Mouse (Mus musculus) midbrain, embryonic 12.5 days (tissue): ENCODE data around the gene Hyal3. TPM values are rescaled to one million over a fixed set of nuclear protein-coding genes. Genes with fewer than 3 reads are reported as not detected.

Source experiments
- ATAC-seq: fragments of 200-750 bp; cut with Nextera tagmentation; 2 replicates; pipeline ENCODE4 v1.8.0; 2017; ENCODE audit warnings: low read depth, moderate TSS enrichment, moderate library complexity; ENCODE audit not compliant: low FRiP score
- H3K27ac ChIP-seq: fragments of 300-500 bp; sonication (generic); replicated peaks from 2 replicates; pipeline ENCODE4 v1.5.1; 2016; ENCODE audit warnings: mild to moderate bottlenecking
- H3K27me3 ChIP-seq: fragments of 300-500 bp; sonication (generic); 2 replicates; pipeline ENCODE4 v1.6.1; 2016; ENCODE audit warnings: mild to moderate bottlenecking
- H3K36me3 ChIP-seq: fragments of 300-500 bp; sonication (generic); 2 replicates; pipeline ENCODE4 v1.6.1; 2016
- H3K4me1 ChIP-seq: fragments of 300-500 bp; sonication (generic); 2 replicates; pipeline ENCODE4 v1.6.1; 2016
- H3K4me2 ChIP-seq: fragments of 300-500 bp; sonication (generic); replicated peaks from 2 replicates; pipeline ENCODE4 v1.6.1; 2016; ENCODE audit warnings: mild to moderate bottlenecking, moderate library complexity
- H3K4me3 ChIP-seq: fragments of 300-500 bp; sonication (generic); 2 replicates; pipeline ENCODE4 v1.5.1; 2016; ENCODE audit warnings: mild to moderate bottlenecking
- H3K9ac ChIP-seq: fragments of 300-500 bp; sonication (generic); replicated peaks from 2 replicates; pipeline ENCODE4 v1.6.1; 2016; ENCODE audit warnings: mild to moderate bottlenecking, moderate library complexity
- H3K9me3 ChIP-seq: fragments of 300-500 bp; sonication (generic); 2 replicates; pipeline ENCODE4 v1.6.1; 2016; ENCODE audit warnings: mild to moderate bottlenecking
- WGBS: fragments of 180-500 bp; shearing (Covaris S2); methylation state at CpG from one replicate; pipeline ENCODE4 v1.1.7; 2016; 5-methylcytosine and 5-hydroxymethylcytosine counted together
- polyA plus RNA-seq: library from polyadenylated mRNA; unstranded; fragments of >200 nt; fragmentation: Nextera tagmentation; extraction: Ambion mirVana; gene quantifications from 2 replicates; pipeline ENCODE4 v1.2.1, GENCODE M21; 2016

The Hyal3 gene
- polyA plus RNA-seq, 1 experiment from 2014 or later: 1.1 TPM

GRCm38 (mm10) chr9:107612945-107613569 is 32.4 kb downstream of the Hyal3 start:
- Histone ChIP-seq H3K9me3 (no peaks in the 10 kb centered on the region), H3K36me3 (peaks cover 43% of the 10 kb centered on the region), H3K4me3 (peak overlapping the region; percentile 34; the same call in 1 of the 2 replicates), H3K27ac (peak overlapping the region; percentile 98), H3K4me2 (peak overlapping the region; percentile 63), H3K9ac (0 out of 2 replicates have a peak overlapping the region, but pooled peaks have one; percentile 72), H3K4me1 (peaks cover 49% of the 10 kb centered on the region), H3K27me3 (no peaks in the 10 kb centered on the region)
- ATAC-seq: peak; percentile 10; the same call in 1 of the 2 replicates
- 12% methylated on average over 12 of the region's 12 CpGs for WGBS

- Histone ChIP-seq H3K9ac (no peak overlapping the region), H3K36me3 (peaks cover 63% of the 10 kb centered on the region), H3K9me3 (no peaks in the 10 kb centered on the region), H3K27me3 (no peaks in the 10 kb centered on the region), H3K4me3 (no peak overlapping the region), H3K27ac (peak overlapping the region; percentile 98), H3K4me1 (peaks cover 44% of the 10 kb centered on the region), H3K4me2 (no peak overlapping the region)
- ATAC-seq: no peak
- 71% methylated on average over 4 of the region's 4 CpGs for WGBS
Observed at GRCm38 (mm10) chr9:107615035-107615434, 34.4 kb downstream of the Hyal3 start.

DNA sequence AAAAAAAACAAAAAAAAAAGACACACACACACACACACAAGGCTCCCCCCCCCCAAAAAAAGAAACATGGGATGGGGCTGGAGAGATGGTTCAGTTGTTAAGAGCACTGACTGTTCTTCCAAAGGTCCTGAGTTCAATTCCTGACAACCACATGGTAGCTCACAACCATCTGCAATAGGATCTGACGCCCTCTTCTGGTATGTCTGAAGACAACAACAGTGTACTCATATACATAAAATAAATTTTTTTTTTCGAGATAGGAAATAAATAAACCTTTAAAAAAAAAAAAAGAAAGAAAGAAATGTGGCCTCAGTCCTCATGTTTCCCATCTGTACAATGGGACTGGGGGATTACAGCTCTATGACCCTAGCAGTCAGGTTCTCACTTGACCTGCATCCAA is 36.8 kb downstream of the Hyal3 start:
- Histone ChIP-seq H3K4me2 (no peak overlapping the region), H3K4me1 (peaks cover 31% of the 10 kb centered on the region), H3K4me3 (no peak overlapping the region), H3K9me3 (no peaks in the 10 kb centered on the region), H3K9ac (no peak overlapping the region), H3K27ac (no peak overlapping the region), H3K36me3 (peaks cover 75% of the 10 kb centered on the region), H3K27me3 (no peaks in the 10 kb centered on the region)
- 92% methylated on average over 2 of the region's 2 CpGs for WGBS
- ATAC-seq: no peak

- H3K9me3 ChIP-seq: no peaks in the 10 kb centered on the region
- ATAC-seq: no peak
- H3K4me1 ChIP-seq: peaks cover 25% of the 10 kb centered on the region
- no peak overlapping the region for H3K9ac ChIP-seq
- 0 out of 2 replicates have a peak overlapping the region, but pooled peaks have one; percentile 22 for H3K27ac ChIP-seq
- H3K36me3 ChIP-seq: peaks cover 77% of the 10 kb centered on the region
- H3K4me2 ChIP-seq: no peak overlapping the region
- WGBS: 95% methylated on average over 6 of the region's 6 CpGs
- no peaks in the 10 kb centered on the region for H3K27me3 ChIP-seq
- no peak overlapping the region for H3K4me3 ChIP-seq
Observed at GRCm38 (mm10) chr9:107618098-107618497, 37.5 kb downstream of the Hyal3 start.

GRCm38 (mm10) chr9:107618778-107619545 is 38.3 kb downstream of the Hyal3 start:
- no peaks in the 10 kb centered on the region for H3K27me3 ChIP-seq
- H3K4me1 ChIP-seq: peaks cover 23% of the 10 kb centered on the region
- no peaks in the 10 kb centered on the region for H3K9me3 ChIP-seq
- no peak overlapping the region for H3K4me2 ChIP-seq
- ATAC-seq: no peak
- H3K4me3 ChIP-seq: no peak overlapping the region
- H3K36me3 ChIP-seq: peaks cover 80% of the 10 kb centered on the region
- H3K27ac ChIP-seq: 0 out of 2 replicates have a peak overlapping the region, but pooled peaks have one; percentile 22
- no peak overlapping the region for H3K9ac ChIP-seq
- WGBS: 85% methylated on average over 13 of the region's 13 CpGs

- WGBS: 88% methylated on average over 13 of the region's 13 CpGs
- Histone ChIP-seq H3K4me1 (peaks cover 23% of the 10 kb centered on the region), H3K9ac (no peak overlapping the region), H3K36me3 (peaks cover 80% of the 10 kb centered on the region), H3K27ac (0 out of 2 replicates have a peak overlapping the region, but pooled peaks have one; percentile 22), H3K4me2 (no peak overlapping the region), H3K9me3 (no peaks in the 10 kb centered on the region), H3K27me3 (no peaks in the 10 kb centered on the region), H3K4me3 (no peak overlapping the region)
- no peak for ATAC-seq
Observed at GRCm38 (mm10) chr9:107619546-107619879, 38.9 kb downstream of the Hyal3 start.

GRCm38 (mm10) chr9:107620954-107621353 is 40.3 kb downstream of the Hyal3 start:
- no peak overlapping the region for H3K4me2 ChIP-seq
- no peak overlapping the region for H3K27ac ChIP-seq
- H3K9ac ChIP-seq: no peak overlapping the region
- H3K36me3 ChIP-seq: peaks cover 77% of the 10 kb centered on the region
- H3K9me3 ChIP-seq: no peaks in the 10 kb centered on the region
- peaks cover 30% of the 10 kb centered on the region for H3K4me1 ChIP-seq
- H3K27me3 ChIP-seq: no peaks in the 10 kb centered on the region
- no peak overlapping the region for H3K4me3 ChIP-seq
- no peak for ATAC-seq

GRCm38 (mm10) chr9:107624539-107624938 is 43.9 kb downstream of the Hyal3 start:
- Histone ChIP-seq H3K9me3 (no peaks in the 10 kb centered on the region), H3K4me3 (no peak overlapping the region), H3K36me3 (peaks cover 46% of the 10 kb centered on the region), H3K4me1 (peaks cover 53% of the 10 kb centered on the region), H3K27ac (peak overlapping the region; percentile 52; the same call in 1 of the 2 replicates), H3K27me3 (no peaks in the 10 kb centered on the region), H3K9ac (0 out of 2 replicates have a peak overlapping the region, but pooled peaks have one; percentile 7), H3K4me2 (no peak overlapping the region)
- WGBS: 68% methylated on average over 5 of the region's 5 CpGs
- no peak for ATAC-seq

DNA sequence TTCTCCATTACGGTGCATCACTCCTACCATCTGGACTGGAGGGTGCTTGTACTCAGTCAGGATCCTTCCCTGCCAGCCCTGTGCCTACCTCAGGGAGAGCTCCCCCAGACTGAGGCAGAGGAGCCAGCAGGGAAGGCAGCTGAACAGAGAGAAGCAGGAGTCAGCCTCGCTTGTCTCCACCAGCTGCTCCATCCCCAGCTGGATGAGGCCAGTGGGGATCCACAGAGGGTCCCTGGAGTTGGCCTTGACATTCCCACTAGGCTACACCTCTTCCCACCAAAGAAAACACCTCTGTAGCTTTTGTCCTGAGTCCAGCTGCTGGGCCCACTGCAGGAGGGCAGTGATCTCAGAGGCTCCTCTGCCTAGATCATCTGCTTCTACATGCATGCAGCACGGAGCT is 44.3 kb downstream of the Hyal3 start:
- Histone ChIP-seq H3K27ac (peak overlapping the region; percentile 52; the same call in 1 of the 2 replicates), H3K36me3 (peaks cover 42% of the 10 kb centered on the region), H3K4me1 (peaks cover 58% of the 10 kb centered on the region), H3K4me3 (no peak overlapping the region), H3K4me2 (no peak overlapping the region), H3K27me3 (no peaks in the 10 kb centered on the region), H3K9me3 (no peaks in the 10 kb centered on the region), H3K9ac (0 out of 2 replicates have a peak overlapping the region, but pooled peaks have one; percentile 7)
- ATAC-seq: no peak
- 67% methylated on average over 3 of the region's 3 CpGs for WGBS

GRCm38 (mm10) chr9:107625351-107626128 is 44.9 kb downstream of the Hyal3 start:
- H3K36me3 ChIP-seq: peaks cover 36% of the 10 kb centered on the region
- ATAC-seq: no peak
- H3K27me3 ChIP-seq: no peaks in the 10 kb centered on the region
- H3K4me1 ChIP-seq: peaks cover 63% of the 10 kb centered on the region
- peak overlapping the region; percentile 95; the same call in 1 of the 2 replicates for H3K4me2 ChIP-seq
- H3K9ac ChIP-seq: peak overlapping the region; percentile 62; the same call in 1 of the 2 replicates
- H3K4me3 ChIP-seq: no peak overlapping the region
- H3K27ac ChIP-seq: peak overlapping the region; percentile 99
- WGBS: 85% methylated on average over 12 of the region's 12 CpGs
- H3K9me3 ChIP-seq: no peaks in the 10 kb centered on the region

- H3K9ac ChIP-seq: peak overlapping the region; percentile 62
- no peaks in the 10 kb centered on the region for H3K9me3 ChIP-seq
- H3K36me3 ChIP-seq: peaks cover 35% of the 10 kb centered on the region
- H3K27ac ChIP-seq: peak overlapping the region; percentile 99
- WGBS: 22% methylated on average over 15 of the region's 15 CpGs
- peak overlapping the region; percentile 24 for H3K4me3 ChIP-seq
- H3K4me1 ChIP-seq: peaks cover 71% of the 10 kb centered on the region
- peak overlapping the region; percentile 95 for H3K4me2 ChIP-seq
- peak; percentile 46 for ATAC-seq
- no peaks in the 10 kb centered on the region for H3K27me3 ChIP-seq
Observed at GRCm38 (mm10) chr9:107626158-107626843, 45.7 kb downstream of the Hyal3 start.
